Mouse (Mus musculus): ENCODE measurements at regions not wholly inside any gene's neighbourhood (a gene's known extent, or its start where the extent isn't known, plus 50 kb on each side); places are given as distances from the start of the nearest gene placed in this dataset.
"Not testable (repeated sequence)": the region's sequence is repeated elsewhere in the genome, so short reads cannot be mapped to it uniquely, and the experiment has no call there.

DNA sequence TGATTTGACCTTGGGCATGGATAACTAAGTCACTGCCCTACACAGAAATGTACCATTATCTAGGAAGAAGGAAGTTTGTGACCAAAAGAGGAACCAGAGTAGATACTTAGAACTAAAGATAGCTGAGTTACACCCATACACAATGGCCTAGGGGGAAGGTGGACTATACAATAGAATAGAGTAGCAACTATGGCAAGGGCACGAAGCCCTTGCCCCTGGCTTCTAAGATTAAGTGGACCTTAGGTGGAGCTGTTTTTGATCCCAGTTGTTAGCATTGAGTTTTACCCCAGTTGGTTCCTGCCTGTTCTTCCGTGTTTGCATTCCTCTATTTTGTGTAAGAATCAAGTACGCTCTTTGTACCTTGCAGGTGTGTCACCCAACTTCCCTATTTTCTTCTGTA is 1137.0 kb upstream of the Gm12353 start:
- not testable (repeated sequence) for TF ChIP-seq EP300 (IDR thresholded peaks at IDR 0.05; ENCODE audit: insufficient read depth, low read depth, low read length); POLR2A (IDR thresholded peaks at IDR 0.05; ENCODE audit: insufficient read depth, low read length); CTCF (IDR thresholded peaks at IDR 0.05; ENCODE audit: low read depth, low read length)
